Mouse (Mus musculus) T-helper 17 cell (primary cell): ENCODE results near the gene Llcfc1.

Experiments
- in situ Hi-C, 2 experiments: fragments of 300-600 bp; cut with MboI, MseI; formaldehyde crosslinking; loops; 1 replicate in 1 of 2; 2 replicates in 1 of 2; pipeline ENCODE4 v1.15.1; 2025; ENCODE audit warnings: high pct_unique_total_duplicates in 2 of 2

Llcfc1 gene

GRCm38 (mm10) chr6:41684131-41684530 lies at the start of gene Llcfc1:
TSS of gene Llcfc1 (plus strand) at chr6:41684431.
- in situ Hi-C loops, result no loop called here

- in situ Hi-C loops, result loop anchor here in 1 of 2 experiments (10.0 kb wide), 1 partner anchor 950 kb away; no protein-coding TSS in a partner anchor
These were observed 49.0 kb upstream of the Llcfc1 start for GRCm38 (mm10) chr6:41635211-41635610.

- in situ Hi-C loops, result loop anchor here in 1 of 2 experiments (10.0 kb wide), 1 partner anchor 951 kb away; no protein-coding TSS in a partner anchor
These were observed 48.1 kb upstream of the Llcfc1 start, which contains the start of gene Trpv6 for GRCm38 (mm10) chr6:41636178-41636577. TSS of gene Trpv6 (minus strand) at chr6:41636405.

GRCm38 (mm10) chr6:41637393-41637792 lies 46.8 kb upstream of the Llcfc1 start:
- in situ Hi-C loops, result loop anchor here in 1 of 2 experiments (10.0 kb wide), 1 partner anchor 953 kb away; no protein-coding TSS in a partner anchor

GRCm38 (mm10) chr6:41637927-41638506 lies 46.2 kb upstream of the Llcfc1 start:
- in situ Hi-C loops, result loop anchor here in 1 of 2 experiments (10.0 kb wide), 1 partner anchor 953 kb away; no protein-coding TSS in a partner anchor

GRCm38 (mm10) chr6:41640449-41640848 lies 43.8 kb upstream of the Llcfc1 start:
- in situ Hi-C loops, result no loop called here

- in situ Hi-C loops, result no loop called here
These were observed 42.9 kb upstream of the Llcfc1 start for GRCm38 (mm10) chr6:41641173-41641866.

- in situ Hi-C loops, result no loop called here
These were observed 41.5 kb upstream of the Llcfc1 start for GRCm38 (mm10) chr6:41642765-41643164.

- in situ Hi-C loops, result no loop called here
These were observed 41.0 kb upstream of the Llcfc1 start for GRCm38 (mm10) chr6:41643227-41643626.

- in situ Hi-C loops, result loop anchor here in 1 of 2 experiments (5.0 kb wide), 1 partner anchor 106 kb away; no protein-coding TSS in a partner anchor
These were observed 38.0 kb upstream of the Llcfc1 start for GRCm38 (mm10) chr6:41646220-41646619.

- in situ Hi-C loops, result loop anchor here in 1 of 2 experiments (5.0 kb wide), 1 partner anchor 106 kb away; no protein-coding TSS in a partner anchor
These were observed 37.6 kb upstream of the Llcfc1 start for GRCm38 (mm10) chr6:41646672-41647071.

GRCm38 (mm10) chr6:41653173-41653572 lies 31.1 kb upstream of the Llcfc1 start:
- in situ Hi-C loops, result no loop called here

- in situ Hi-C loops, result no loop called here
These were observed 29.6 kb upstream of the Llcfc1 start for GRCm38 (mm10) chr6:41654648-41655047.

GRCm38 (mm10) chr6:41658487-41658886 lies 25.7 kb upstream of the Llcfc1 start:
- in situ Hi-C loops, result no loop called here

- in situ Hi-C loops, result no loop called here
These were observed 21.9 kb upstream of the Llcfc1 start for GRCm38 (mm10) chr6:41662320-41662719.

GRCm38 (mm10) chr6:41676530-41676929 lies 7.7 kb upstream of the Llcfc1 start:
- in situ Hi-C loops, result no loop called here

- in situ Hi-C loops, result no loop called here
These were observed 3.6 kb upstream of the Llcfc1 start, which contains the start of gene Trpv5 for GRCm38 (mm10) chr6:41680669-41681068. TSS of gene Trpv5 (minus strand) at chr6:41680769.

GRCm38 (mm10) chr6:41681656-41682055 lies 2.6 kb upstream of the Llcfc1 start:
- in situ Hi-C loops, result no loop called here

- in situ Hi-C loops, result no loop called here
These were observed 680 bp downstream of the Llcfc1 start for GRCm38 (mm10) chr6:41684911-41685310.

GRCm38 (mm10) chr6:41685596-41685995 lies 1.4 kb downstream of the Llcfc1 start:
- in situ Hi-C loops, result no loop called here

- in situ Hi-C loops, result no loop called here
These were observed 8.0 kb downstream of the Llcfc1 start for GRCm38 (mm10) chr6:41692200-41692599.

- in situ Hi-C loops, result no loop called here
These were observed 10.2 kb downstream of the Llcfc1 start for GRCm38 (mm10) chr6:41694407-41694806.

GRCm38 (mm10) chr6:41701245-41701644 lies 17.0 kb downstream of the Llcfc1 start:
- in situ Hi-C loops, result no loop called here
